Mouse (Mus musculus): ENCODE results near the gene Siva1. TPM values are rescaled to one million over a fixed set of nuclear protein-coding genes. Genes with fewer than 3 reads are reported as not detected.

The Siva1 gene
- polyA plus RNA-seq, 1 experiment from 2014 or later: 219 TPM

DNA sequence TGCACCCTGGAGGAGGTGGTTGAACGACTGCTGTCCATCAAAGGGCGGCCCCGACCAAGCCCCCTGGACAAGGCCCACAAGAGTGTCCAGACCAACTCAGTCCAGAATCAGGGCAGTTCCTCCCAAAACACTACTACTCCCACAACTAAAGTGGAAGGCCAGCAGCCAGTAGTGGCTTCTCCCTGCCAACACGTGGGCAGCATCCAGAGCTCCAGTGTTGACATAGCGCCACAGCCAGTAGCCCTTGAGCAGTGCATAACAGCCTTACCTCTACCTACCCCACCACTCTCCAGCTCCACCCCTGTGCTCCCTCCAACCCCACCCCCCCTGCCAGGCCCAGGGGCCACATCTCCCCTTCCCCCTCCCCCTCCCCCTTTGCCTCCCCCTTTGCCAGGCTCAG, 40.5 kb upstream of the Siva1 start:
- Histone ChIP-seq H3K4me3 (ENCODE audit: low read depth, low read length) (no peak overlapping the region), H3K9me3 (ENCODE audit: control insufficient read depth, low read length) (no peaks in the 10 kb centered on the region), H3K9ac (ENCODE audit: low read length) (no peak overlapping the region), H3K36me3 (ENCODE audit: control insufficient read depth, insufficient read depth, low read length) (no peaks in the 10 kb centered on the region; the same call in 1 of the 2 replicates), H3K4me2 (ENCODE audit: low read depth) (no peak overlapping the region), H3K4me1 (ENCODE audit: control insufficient read depth, insufficient read depth, low read length) (no peaks in the 10 kb centered on the region), H3K27me3 (ENCODE audit: control insufficient read depth, insufficient read depth, low read length) (no peaks in the 10 kb centered on the region), H3K27ac (ENCODE audit: low read depth, low read length) (no peak overlapping the region)
- DNase-seq (ENCODE audit: low spot score) (no peak), ATAC-seq (ENCODE audit: insufficient read depth, low FRiP score, low TSS enrichment) (no peak)
- WGBS: 81% methylated on average over 5 of the region's 5 CpGs

DNA sequence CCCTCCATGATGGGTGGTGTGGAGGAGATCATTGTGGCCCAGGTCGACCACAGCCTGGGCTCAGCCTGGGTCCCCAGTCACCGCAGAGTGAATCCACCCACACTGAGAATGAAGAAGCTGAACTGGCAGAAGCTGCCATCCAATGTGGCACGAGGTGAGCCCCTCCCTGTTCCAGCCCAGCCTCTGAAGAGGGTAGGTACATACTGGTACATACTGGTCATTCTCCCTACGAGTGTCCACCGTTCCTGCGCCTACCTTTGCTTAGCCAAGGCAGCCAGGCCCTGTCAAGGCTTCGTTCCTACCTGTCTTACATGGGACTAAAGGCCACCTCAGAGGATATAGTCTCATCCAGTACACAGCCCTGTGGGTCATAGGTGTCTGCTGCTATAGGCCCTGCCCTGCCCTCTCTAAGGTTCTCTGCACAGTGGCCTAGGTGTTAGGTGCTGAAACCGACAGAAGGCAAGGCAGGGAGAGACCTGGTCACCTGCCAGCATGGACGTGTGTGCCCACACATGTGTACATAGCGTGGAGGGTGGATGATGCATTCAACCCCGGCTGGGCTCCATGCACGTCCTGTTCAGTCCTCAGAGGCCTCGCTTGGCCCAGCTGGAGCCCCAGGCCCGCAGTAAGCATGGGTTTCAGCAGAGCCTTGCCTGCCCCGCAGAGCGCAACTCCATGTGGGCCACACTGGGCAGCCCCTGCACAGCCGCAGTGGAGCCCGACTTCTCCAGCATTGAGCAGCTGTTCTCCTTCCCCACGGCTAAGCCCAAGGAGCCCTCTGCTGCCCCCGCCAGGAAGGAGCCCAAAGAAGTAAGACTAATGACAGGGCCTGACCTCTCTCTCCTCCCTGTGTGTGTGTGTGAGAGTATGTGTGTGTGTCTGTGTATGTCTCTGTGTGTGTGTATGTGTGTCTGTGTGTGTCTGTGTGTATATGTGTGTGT, 39.5 kb upstream of the Siva1 start:
- Histone ChIP-seq H3K27me3 (ENCODE audit: control insufficient read depth, insufficient read depth, low read length) (no peaks in the 10 kb centered on the region), H3K27ac (ENCODE audit: low read depth, low read length) (no peak overlapping the region), H3K9me3 (ENCODE audit: control insufficient read depth, low read length) (no peaks in the 10 kb centered on the region), H3K9ac (ENCODE audit: low read length) (no peak overlapping the region), H3K36me3 (ENCODE audit: control insufficient read depth, insufficient read depth, low read length) (no peaks in the 10 kb centered on the region; the same call in 1 of the 2 replicates), H3K4me1 (ENCODE audit: control insufficient read depth, insufficient read depth, low read length) (no peaks in the 10 kb centered on the region), H3K4me2 (ENCODE audit: low read depth) (no peak overlapping the region), H3K4me3 (ENCODE audit: low read depth, low read length) (no peak overlapping the region)
- DNase-seq (ENCODE audit: low spot score) (peak; percentile 71), ATAC-seq (ENCODE audit: insufficient read depth, low FRiP score, low TSS enrichment) (peak; percentile 70)
- WGBS: 61% methylated on average over 20 of the region's 20 CpGs

DNA sequence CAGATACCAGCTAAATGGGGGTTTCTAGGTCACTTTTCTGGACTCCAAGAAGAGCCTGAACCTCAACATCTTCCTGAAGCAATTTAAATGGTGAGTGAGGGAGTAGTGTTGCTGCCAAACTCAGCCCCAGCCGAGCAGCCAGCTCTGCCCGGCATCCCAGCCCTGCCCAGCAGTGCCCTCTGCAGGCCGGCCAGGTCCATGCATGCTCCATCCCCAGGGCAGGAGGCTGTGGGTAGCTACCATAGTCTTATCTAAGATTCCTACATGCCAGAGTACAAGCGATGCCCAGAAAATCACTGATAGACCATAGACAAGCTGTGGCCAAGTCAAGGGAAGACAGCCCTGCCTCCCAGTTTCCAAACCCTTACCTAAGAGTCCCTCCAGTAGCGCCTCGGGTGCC, 38.7 kb upstream of the Siva1 start:
- no peak overlapping the region for H3K4me3 ChIP-seq (ENCODE audit: low read depth, low read length)
- DNase-seq (ENCODE audit: low spot score) (peak; percentile 74), ATAC-seq (ENCODE audit: insufficient read depth, low FRiP score, low TSS enrichment) (0 out of 2 replicates have a peak, but pooled peaks have one; percentile 36)
- H3K4me1 ChIP-seq (ENCODE audit: control insufficient read depth, insufficient read depth, low read length): no peaks in the 10 kb centered on the region
- H3K9me3 ChIP-seq (ENCODE audit: control insufficient read depth, low read length): no peaks in the 10 kb centered on the region
- 51% methylated on average over 6 of the region's 6 CpGs for WGBS
- no peak overlapping the region for H3K9ac ChIP-seq (ENCODE audit: low read length)
- H3K36me3 ChIP-seq (ENCODE audit: control insufficient read depth, insufficient read depth, low read length): no peaks in the 10 kb centered on the region; the same call in 1 of the 2 replicates
- no peaks in the 10 kb centered on the region for H3K27me3 ChIP-seq (ENCODE audit: control insufficient read depth, insufficient read depth, low read length)
- H3K27ac ChIP-seq (ENCODE audit: low read depth, low read length): no peak overlapping the region
- H3K4me2 ChIP-seq (ENCODE audit: low read depth): no peak overlapping the region

DNA sequence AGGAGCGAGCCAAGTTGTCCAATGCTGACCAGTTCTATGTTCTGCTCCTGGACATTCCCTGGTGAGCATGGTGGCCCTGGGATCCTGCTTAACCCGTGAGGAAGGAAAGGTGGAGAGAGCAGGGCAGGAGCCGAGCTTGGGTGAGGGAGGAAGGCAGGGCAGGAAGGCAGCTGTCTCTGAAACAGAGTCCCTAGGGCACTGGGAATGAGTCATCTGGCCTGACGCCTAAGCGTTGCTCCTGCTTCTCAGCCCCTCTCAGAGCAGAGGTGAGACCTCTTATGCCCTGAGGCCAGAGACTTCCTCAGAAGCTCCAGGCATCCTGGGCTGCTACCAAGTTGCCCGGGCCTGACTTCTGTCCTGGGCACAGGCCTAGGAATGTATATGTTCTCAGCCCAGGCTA, 37.5 kb upstream of the Siva1 start:
- Histone ChIP-seq H3K4me2 (ENCODE audit: low read depth) (no peak overlapping the region), H3K4me1 (ENCODE audit: control insufficient read depth, insufficient read depth, low read length) (no peaks in the 10 kb centered on the region), H3K27me3 (ENCODE audit: control insufficient read depth, insufficient read depth, low read length) (no peaks in the 10 kb centered on the region), H3K9ac (ENCODE audit: low read length) (no peak overlapping the region), H3K4me3 (ENCODE audit: low read depth, low read length) (no peak overlapping the region), H3K9me3 (ENCODE audit: control insufficient read depth, low read length) (no peaks in the 10 kb centered on the region), H3K36me3 (ENCODE audit: control insufficient read depth, insufficient read depth, low read length) (no peaks in the 10 kb centered on the region; the same call in 1 of the 2 replicates), H3K27ac (ENCODE audit: low read depth, low read length) (no peak overlapping the region)
- WGBS: 79% methylated on average over 6 of the region's 6 CpGs
- ATAC-seq (ENCODE audit: insufficient read depth, low FRiP score, low TSS enrichment) (no peak; the same call in 1 of the 2 replicates), DNase-seq (ENCODE audit: low spot score) (no peak)

DNA sequence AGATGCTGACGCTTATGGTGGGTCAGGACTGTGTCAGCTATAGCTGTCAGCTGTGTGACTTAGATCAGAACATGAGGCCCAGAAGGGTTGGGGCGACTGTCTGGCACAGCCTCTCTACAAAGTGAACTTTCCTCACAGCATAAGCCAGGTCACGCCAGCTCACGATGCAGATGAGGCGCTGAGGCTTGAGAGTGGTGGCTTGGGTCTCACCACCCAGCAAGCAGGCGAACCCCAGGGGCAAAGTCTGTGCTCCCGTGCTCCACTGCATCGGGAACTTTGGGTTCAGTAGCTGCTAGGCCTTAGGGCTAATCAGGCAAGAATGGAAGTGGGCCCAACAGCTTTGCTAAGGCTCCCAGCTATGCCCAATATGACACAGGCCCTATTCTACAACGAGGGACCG, 35.4 kb upstream of the Siva1 start:
- H3K27ac ChIP-seq (ENCODE audit: low read depth, low read length): no peak overlapping the region
- DNase-seq (ENCODE audit: low spot score) (no peak), ATAC-seq (ENCODE audit: insufficient read depth, low FRiP score, low TSS enrichment) (no peak)
- WGBS: 92% methylated on average over 10 of the region's 10 CpGs
- no peaks in the 10 kb centered on the region; the same call in 1 of the 2 replicates for H3K36me3 ChIP-seq (ENCODE audit: control insufficient read depth, insufficient read depth, low read length)
- no peaks in the 10 kb centered on the region for H3K27me3 ChIP-seq (ENCODE audit: control insufficient read depth, insufficient read depth, low read length)
- H3K4me2 ChIP-seq (ENCODE audit: low read depth): no peak overlapping the region
- no peaks in the 10 kb centered on the region for H3K9me3 ChIP-seq (ENCODE audit: control insufficient read depth, low read length)
- no peaks in the 10 kb centered on the region for H3K4me1 ChIP-seq (ENCODE audit: control insufficient read depth, insufficient read depth, low read length)
- no peak overlapping the region for H3K4me3 ChIP-seq (ENCODE audit: low read depth, low read length)
- H3K9ac ChIP-seq (ENCODE audit: low read length): no peak overlapping the region; the same call in 1 of the 2 replicates

DNA sequence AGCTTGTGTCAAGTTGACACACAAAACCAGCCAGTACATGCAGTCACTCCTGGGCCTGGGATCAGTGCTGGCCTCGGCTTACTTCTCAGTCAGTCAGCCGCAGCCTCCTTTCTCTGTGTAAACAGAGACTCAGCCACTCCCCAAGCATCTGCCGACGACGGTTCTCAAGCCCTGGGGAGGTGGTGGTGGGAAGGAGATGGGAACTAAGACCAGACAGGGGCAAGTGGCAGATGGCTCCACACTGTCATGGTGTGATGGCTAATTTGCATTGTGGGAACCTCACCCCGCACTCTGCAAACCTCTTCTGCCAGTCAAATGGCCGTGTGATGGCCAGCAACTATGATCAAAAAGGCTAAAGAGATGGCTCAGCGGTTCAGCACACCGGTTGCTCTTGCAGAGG, 27.8 kb upstream of the Siva1 start:
- H3K9me3 ChIP-seq (ENCODE audit: control insufficient read depth, low read length): no peaks in the 10 kb centered on the region
- H3K9ac ChIP-seq (ENCODE audit: low read length): no peak overlapping the region
- DNase-seq (ENCODE audit: low spot score): no peak
- no peak for ATAC-seq (ENCODE audit: insufficient read depth, low FRiP score, low TSS enrichment)
- no peak overlapping the region for H3K4me2 ChIP-seq (ENCODE audit: low read depth)
- H3K27me3 ChIP-seq (ENCODE audit: control insufficient read depth, insufficient read depth, low read length): peaks cover 19% of the 10 kb centered on the region
- 50% methylated on average over 9 of the region's 9 CpGs for WGBS
- no peaks in the 10 kb centered on the region for H3K36me3 ChIP-seq (ENCODE audit: control insufficient read depth, insufficient read depth, low read length)
- H3K4me3 ChIP-seq (ENCODE audit: low read depth, low read length): no peak overlapping the region
- no peak overlapping the region for H3K27ac ChIP-seq (ENCODE audit: low read depth, low read length)
- peaks cover 16% of the 10 kb centered on the region for H3K4me1 ChIP-seq (ENCODE audit: control insufficient read depth, insufficient read depth, low read length)

DNA sequence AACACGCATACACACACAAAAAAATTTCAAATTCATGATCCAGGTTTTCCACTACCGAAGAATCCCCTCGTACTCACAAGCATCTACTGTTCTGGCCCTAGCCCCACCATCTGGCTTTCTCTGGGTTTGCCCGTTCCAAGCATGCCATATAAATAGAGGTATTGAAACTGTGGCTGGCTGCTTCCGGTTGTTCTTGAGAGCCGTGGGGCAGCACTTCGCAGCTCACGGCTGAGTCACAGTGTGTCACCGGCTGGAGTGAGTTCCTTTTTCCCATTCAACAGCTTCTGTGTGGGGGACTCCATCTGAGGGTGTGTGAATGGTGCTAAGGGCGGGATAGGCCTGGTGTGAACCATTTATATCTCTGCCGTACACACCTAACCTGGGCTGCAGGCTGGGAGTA, 27.3 kb upstream of the Siva1 start:
- Histone ChIP-seq H3K4me2 (ENCODE audit: low read depth) (no peak overlapping the region), H3K27ac (ENCODE audit: low read depth, low read length) (no peak overlapping the region), H3K36me3 (ENCODE audit: control insufficient read depth, insufficient read depth, low read length) (no peaks in the 10 kb centered on the region), H3K27me3 (ENCODE audit: control insufficient read depth, insufficient read depth, low read length) (peaks cover 19% of the 10 kb centered on the region), H3K9me3 (ENCODE audit: control insufficient read depth, low read length) (no peaks in the 10 kb centered on the region), H3K4me3 (ENCODE audit: low read depth, low read length) (no peak overlapping the region), H3K9ac (ENCODE audit: low read length) (no peak overlapping the region), H3K4me1 (ENCODE audit: control insufficient read depth, insufficient read depth, low read length) (peaks cover 16% of the 10 kb centered on the region)
- WGBS: 87% methylated on average over 11 of the region's 11 CpGs
- ATAC-seq (ENCODE audit: insufficient read depth, low FRiP score, low TSS enrichment): no peak
- no peak for DNase-seq (ENCODE audit: low spot score)

DNA sequence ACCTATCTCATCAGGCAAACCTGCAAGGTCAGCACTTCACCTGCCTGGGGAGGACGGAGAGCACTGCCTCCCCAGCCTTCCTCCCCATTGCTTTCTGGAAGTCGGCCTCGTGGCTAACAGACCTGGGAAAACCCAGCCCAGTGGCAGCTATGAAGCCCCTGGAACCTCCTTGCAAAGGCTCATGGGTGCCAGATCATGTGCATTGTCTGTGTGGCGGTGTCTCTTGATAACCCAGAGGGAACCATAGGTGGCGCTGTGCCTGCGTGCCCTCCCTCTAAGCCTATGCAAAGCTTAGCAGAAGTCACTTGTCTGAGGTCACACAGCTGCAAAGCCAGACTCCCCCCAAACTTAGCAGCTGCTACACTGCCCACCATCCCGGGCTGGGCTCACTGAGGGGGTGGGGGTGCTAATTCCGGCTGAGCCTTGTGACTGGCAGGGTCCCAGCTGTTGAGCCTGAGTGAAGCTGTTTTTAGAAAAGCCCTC, 26.5 kb upstream of the Siva1 start:
- Histone ChIP-seq H3K4me3 (ENCODE audit: low read depth, low read length) (no peak overlapping the region), H3K9me3 (ENCODE audit: control insufficient read depth, low read length) (no peaks in the 10 kb centered on the region), H3K27me3 (ENCODE audit: control insufficient read depth, insufficient read depth, low read length) (peaks cover 19% of the 10 kb centered on the region), H3K4me1 (ENCODE audit: control insufficient read depth, insufficient read depth, low read length) (peaks cover 16% of the 10 kb centered on the region), H3K9ac (ENCODE audit: low read length) (no peak overlapping the region), H3K4me2 (ENCODE audit: low read depth) (no peak overlapping the region), H3K27ac (ENCODE audit: low read depth, low read length) (no peak overlapping the region), H3K36me3 (ENCODE audit: control insufficient read depth, insufficient read depth, low read length) (no peaks in the 10 kb centered on the region)
- peak; percentile 68 for ATAC-seq (ENCODE audit: insufficient read depth, low FRiP score, low TSS enrichment)
- peak; percentile 82 for DNase-seq (ENCODE audit: low spot score)
- 13% methylated on average over 8 of the region's 8 CpGs for WGBS

Measured in neural tube, embryonic 11.5 days (tissue).